Mouse (Mus musculus): ENCODE results near the gene Itih4. TPM values are rescaled to one million over a fixed set of nuclear protein-coding genes. Genes with fewer than 3 reads are reported as not detected.

The Itih4 gene
- polyA plus RNA-seq, 1 experiment from 2014 or later, result not detected

- ATAC-seq (replicated peaks), result no peak
- H3K4me3 ChIP-seq, result no peak overlapping the region
- no peaks in the 10 kb centered on the region for H3K4me1 ChIP-seq
- H3K36me3 ChIP-seq, result peaks cover 14% of the 10 kb centered on the region; the same call in 1 of the 2 replicates
- H3K27me3 ChIP-seq, result no peaks in the 10 kb centered on the region
- H3K27ac ChIP-seq (replicated peaks), result no peak overlapping the region
- 95% methylated on average over 10 of the region's 10 CpGs for WGBS
- H3K9me3 ChIP-seq, result no peaks in the 10 kb centered on the region
- no peak overlapping the region for H3K9ac ChIP-seq (replicated peaks)
- no peak overlapping the region for H3K4me2 ChIP-seq (replicated peaks)
Measured at GRCm38 (mm10) chr14:30868826-30869225, 17.4 kb upstream of the Itih4 start.

GRCm38 (mm10) chr14:30869391-30869801, 16.9 kb upstream of the Itih4 start:
- Histone ChIP-seq H3K36me3 (peaks cover 15% of the 10 kb centered on the region; the same call in 1 of the 2 replicates), H3K4me3 (no peak overlapping the region), H3K27ac (replicated peaks) (no peak overlapping the region), H3K27me3 (no peaks in the 10 kb centered on the region), H3K4me1 (no peaks in the 10 kb centered on the region), H3K4me2 (replicated peaks) (no peak overlapping the region), H3K9me3 (no peaks in the 10 kb centered on the region), H3K9ac (replicated peaks) (no peak overlapping the region)
- ATAC-seq (replicated peaks), result no peak
- 85% methylated on average over 8 of the region's 8 CpGs for WGBS

GRCm38 (mm10) chr14:30870206-30871147, 15.8 kb upstream of the Itih4 start:
- no peak overlapping the region for H3K27ac ChIP-seq (replicated peaks)
- ATAC-seq (replicated peaks), result no peak
- no peaks in the 10 kb centered on the region for H3K9me3 ChIP-seq
- 86% methylated on average over 25 of the region's 25 CpGs for WGBS
- no peak overlapping the region for H3K4me2 ChIP-seq (replicated peaks)
- no peaks in the 10 kb centered on the region for H3K4me1 ChIP-seq
- H3K9ac ChIP-seq (replicated peaks), result no peak overlapping the region
- H3K27me3 ChIP-seq, result no peaks in the 10 kb centered on the region
- H3K36me3 ChIP-seq, result peaks cover 22% of the 10 kb centered on the region
- no peak overlapping the region for H3K4me3 ChIP-seq

GRCm38 (mm10) chr14:30874095-30874700, 12.1 kb upstream of the Itih4 start:
- ATAC-seq (replicated peaks), result no peak
- H3K9ac ChIP-seq (replicated peaks), result no peak overlapping the region
- no peak overlapping the region for H3K4me2 ChIP-seq (replicated peaks)
- H3K27ac ChIP-seq (replicated peaks), result no peak overlapping the region
- WGBS, result 80% methylated on average over 18 of the region's 18 CpGs
- no peak overlapping the region for H3K4me3 ChIP-seq
- no peaks in the 10 kb centered on the region for H3K27me3 ChIP-seq
- H3K9me3 ChIP-seq, result no peaks in the 10 kb centered on the region
- 0 out of 2 replicates have a peak, but pooled peaks cover 6% of the 10 kb centered on the region for H3K4me1 ChIP-seq
- H3K36me3 ChIP-seq, result peaks cover 28% of the 10 kb centered on the region

DNA sequence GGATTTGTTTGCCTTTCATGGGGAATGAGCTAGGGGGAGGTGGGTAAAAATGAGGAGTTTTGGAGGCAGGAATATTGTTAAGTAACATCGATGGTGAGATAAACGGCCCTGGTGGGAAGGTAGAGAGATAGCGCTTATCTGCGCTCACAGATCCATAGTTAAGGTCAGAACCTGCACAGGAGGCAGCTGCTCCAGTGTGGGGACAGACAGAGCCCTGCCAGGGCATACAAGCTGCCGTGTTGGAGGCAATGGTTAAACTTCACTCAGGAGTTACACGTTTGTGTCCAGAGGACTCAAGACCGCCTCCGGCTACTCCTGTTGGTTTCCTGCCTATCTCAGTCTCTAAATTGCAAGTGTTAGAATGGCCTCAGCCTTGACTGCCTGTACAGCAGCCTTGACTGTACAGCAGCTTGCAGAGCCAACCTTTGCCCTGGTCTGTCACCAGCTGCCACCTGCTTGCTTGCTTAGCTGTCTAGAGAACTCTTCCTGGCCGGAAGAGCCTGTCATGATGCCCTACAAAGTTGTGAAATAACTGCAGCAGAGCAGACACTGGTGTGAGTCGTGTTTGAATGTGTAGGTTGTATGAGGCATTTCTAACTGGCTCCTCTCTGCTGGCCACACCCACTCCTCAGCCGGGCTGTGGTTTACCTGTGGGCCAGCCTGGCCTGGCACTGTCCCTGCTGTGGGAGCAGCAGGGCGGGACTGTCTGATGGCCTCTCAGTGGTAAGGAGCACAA, 11.0 kb upstream of the Itih4 start:
- WGBS, result 92% methylated on average over 12 of the region's 12 CpGs
- no peak overlapping the region for H3K4me3 ChIP-seq
- H3K27me3 ChIP-seq, result no peaks in the 10 kb centered on the region
- no peaks in the 10 kb centered on the region for H3K9me3 ChIP-seq
- H3K4me2 ChIP-seq (replicated peaks), result no peak overlapping the region
- H3K4me1 ChIP-seq, result 0 out of 2 replicates have a peak, but pooled peaks cover 6% of the 10 kb centered on the region
- no peak for ATAC-seq (replicated peaks)
- H3K9ac ChIP-seq (replicated peaks), result no peak overlapping the region
- peaks cover 28% of the 10 kb centered on the region for H3K36me3 ChIP-seq
- H3K27ac ChIP-seq (replicated peaks), result no peak overlapping the region

DNA sequence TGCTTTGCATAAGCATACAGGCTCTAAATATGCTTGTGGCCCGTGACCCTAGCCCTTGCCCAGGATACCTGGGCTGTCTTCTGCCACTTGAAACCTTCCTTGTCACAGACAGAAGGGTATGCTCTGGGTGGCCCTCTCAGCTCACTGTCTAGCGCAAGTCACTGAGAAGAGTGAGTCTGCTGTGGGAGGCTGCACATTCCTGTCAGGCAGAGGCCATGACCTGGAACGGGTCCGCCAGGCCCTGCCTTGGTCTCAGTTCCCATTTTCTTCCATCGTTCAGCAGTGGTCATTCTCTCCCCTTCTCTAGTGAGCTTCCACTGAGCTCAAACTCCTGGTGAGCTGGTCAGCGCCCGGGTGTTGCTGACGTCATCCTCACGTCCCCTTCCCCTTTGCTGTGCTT, 10.3 kb upstream of the Itih4 start:
- Histone ChIP-seq H3K4me1 (0 out of 2 replicates have a peak, but pooled peaks cover 6% of the 10 kb centered on the region), H3K4me3 (no peak overlapping the region), H3K36me3 (peaks cover 28% of the 10 kb centered on the region), H3K27me3 (no peaks in the 10 kb centered on the region), H3K27ac (replicated peaks) (no peak overlapping the region), H3K9me3 (no peaks in the 10 kb centered on the region), H3K4me2 (replicated peaks) (no peak overlapping the region), H3K9ac (replicated peaks) (no peak overlapping the region)
- WGBS, result 86% methylated on average over 9 of the region's 9 CpGs
- no peak for ATAC-seq (replicated peaks)

DNA sequence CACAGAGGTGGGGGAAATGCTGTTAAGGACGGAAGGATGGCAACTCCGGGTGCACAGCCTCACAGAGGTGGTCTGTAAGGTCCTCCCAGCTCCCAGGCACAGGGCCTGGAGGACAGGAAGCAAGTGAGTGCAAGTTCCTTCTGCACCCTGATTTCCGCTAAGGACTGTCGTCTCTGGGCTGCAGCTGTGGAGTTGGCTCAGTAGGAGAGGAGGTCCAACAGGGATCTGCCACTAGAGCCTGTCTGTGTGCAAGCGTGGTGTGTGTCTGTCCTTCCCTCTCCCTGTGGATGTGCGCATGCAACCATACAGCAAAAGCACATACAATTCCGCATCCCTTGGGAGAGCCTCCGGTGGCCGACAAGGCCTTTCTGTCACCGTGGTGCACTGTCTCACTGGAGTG, 9.8 kb upstream of the Itih4 start:
- no peaks in the 10 kb centered on the region for H3K27me3 ChIP-seq
- H3K9me3 ChIP-seq, result no peaks in the 10 kb centered on the region
- no peak for ATAC-seq (replicated peaks)
- 0 out of 2 replicates have a peak, but pooled peaks cover 6% of the 10 kb centered on the region for H3K4me1 ChIP-seq
- no peak overlapping the region for H3K27ac ChIP-seq (replicated peaks)
- no peak overlapping the region for H3K9ac ChIP-seq (replicated peaks)
- H3K36me3 ChIP-seq, result peaks cover 28% of the 10 kb centered on the region
- H3K4me2 ChIP-seq (replicated peaks), result no peak overlapping the region
- 93% methylated on average over 10 of the region's 10 CpGs for WGBS
- H3K4me3 ChIP-seq, result no peak overlapping the region

GRCm38 (mm10) chr14:30877827-30878226, 8.4 kb upstream of the Itih4 start:
- Histone ChIP-seq H3K9me3 (no peaks in the 10 kb centered on the region), H3K36me3 (peaks cover 23% of the 10 kb centered on the region), H3K4me3 (no peak overlapping the region), H3K4me1 (0 out of 2 replicates have a peak, but pooled peaks cover 6% of the 10 kb centered on the region), H3K4me2 (replicated peaks) (no peak overlapping the region), H3K27me3 (no peaks in the 10 kb centered on the region), H3K27ac (replicated peaks) (no peak overlapping the region), H3K9ac (replicated peaks) (no peak overlapping the region)
- ATAC-seq (replicated peaks), result no peak
- 94% methylated on average over 3 of the region's 3 CpGs for WGBS

DNA sequence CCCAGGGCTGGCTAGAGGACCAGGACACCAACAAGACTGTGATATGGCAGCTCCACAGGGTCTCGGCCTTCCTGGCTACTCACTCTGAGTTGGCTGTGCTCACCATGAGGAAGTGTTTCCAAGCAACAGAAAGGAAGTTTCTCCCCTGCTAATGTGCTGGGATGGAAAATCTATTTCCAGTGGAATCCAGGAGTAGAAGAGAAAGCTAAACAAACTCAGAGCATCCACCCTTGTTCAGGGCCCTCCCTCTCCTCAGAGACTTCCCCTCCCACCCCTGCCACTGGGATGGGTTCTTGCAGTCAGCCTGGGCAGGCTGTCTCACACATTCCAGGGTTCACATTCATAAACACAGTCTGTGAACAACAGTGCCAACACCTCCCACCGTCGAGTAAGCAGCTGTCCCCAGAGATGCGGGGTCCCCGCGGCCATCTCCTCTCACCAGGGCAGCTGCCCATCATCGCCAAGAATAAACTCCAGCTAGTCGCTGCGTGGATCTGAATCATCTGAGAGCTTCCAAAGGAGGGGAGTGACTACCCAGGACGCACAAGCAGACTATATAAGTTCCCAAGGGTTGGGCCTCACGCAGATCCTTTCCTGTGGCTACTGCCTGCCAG, 7.2 kb upstream of the Itih4 start, which contains the start of gene Mustn1:
Mustn1 (plus strand) TSS at position 243 of the 614 bp plus-strand sequence.
- Histone ChIP-seq H3K27ac (replicated peaks) (0 out of 2 replicates have a peak within 1 kb of the TSS, but pooled peaks have one; percentile 11), H3K4me3 (no peak within 1 kb of the TSS), H3K36me3 (peaks cover 13% of the 10 kb centered on the region), H3K9ac (replicated peaks) (no peak within 1 kb of the TSS), H3K4me1 (0 out of 2 replicates have a peak, but pooled peaks cover 6% of the 10 kb centered on the region), H3K4me2 (replicated peaks) (no peak within 1 kb of the TSS), H3K9me3 (no peaks in the 10 kb centered on the region), H3K27me3 (no peaks in the 10 kb centered on the region)
- WGBS, result 62% methylated on average over 11 of the region's 11 CpGs
- ATAC-seq (replicated peaks), result peak; percentile 57; the same call in 1 of the 2 replicates

DNA sequence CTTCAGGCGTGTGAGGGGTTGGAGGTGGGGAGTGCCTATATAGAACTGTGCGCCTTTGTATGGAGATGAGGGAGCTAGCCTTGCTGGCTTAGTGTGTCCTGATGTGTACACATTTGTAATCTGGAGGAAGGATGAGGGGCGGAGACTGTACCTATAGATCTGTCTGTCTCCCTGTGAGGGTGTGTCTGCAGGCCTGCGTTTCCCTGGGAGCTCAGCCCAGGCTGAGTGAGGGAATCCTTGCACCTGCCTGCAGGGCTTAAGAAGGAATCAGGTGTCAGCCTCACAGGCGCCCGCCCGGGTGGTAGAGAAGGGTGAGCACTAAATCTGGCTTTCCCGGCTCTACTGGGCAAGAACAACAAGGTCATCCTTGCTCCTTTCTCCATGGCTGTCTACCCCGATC, 6.5 kb upstream of the Itih4 start:
- Histone ChIP-seq H3K27ac (replicated peaks) (no peak overlapping the region), H3K4me1 (0 out of 2 replicates have a peak, but pooled peaks cover 6% of the 10 kb centered on the region), H3K9me3 (no peaks in the 10 kb centered on the region), H3K4me2 (replicated peaks) (no peak overlapping the region), H3K9ac (replicated peaks) (no peak overlapping the region), H3K4me3 (no peak overlapping the region), H3K36me3 (peaks cover 10% of the 10 kb centered on the region), H3K27me3 (no peaks in the 10 kb centered on the region)
- 67% methylated on average over 9 of the region's 9 CpGs for WGBS
- no peak for ATAC-seq (replicated peaks)

GRCm38 (mm10) chr14:30880251-30880650, 6.0 kb upstream of the Itih4 start:
- Histone ChIP-seq H3K4me1 (0 out of 2 replicates have a peak, but pooled peaks cover 6% of the 10 kb centered on the region), H3K27me3 (no peaks in the 10 kb centered on the region), H3K27ac (replicated peaks) (no peak overlapping the region), H3K9me3 (no peaks in the 10 kb centered on the region), H3K36me3 (peaks cover 8% of the 10 kb centered on the region), H3K9ac (replicated peaks) (no peak overlapping the region), H3K4me2 (replicated peaks) (no peak overlapping the region), H3K4me3 (no peak overlapping the region)
- ATAC-seq (replicated peaks), result no peak
- WGBS, result 77% methylated on average over 8 of the region's 8 CpGs
